Mouse (Mus musculus) myocyte (in vitro differentiated cells): Measurements from ENCODE around the gene Slc35b1. TPM values are rescaled to one million over a fixed set of nuclear protein-coding genes. Genes with fewer than 3 reads are reported as not detected.

Experiments
- H3K27me3 ChIP-seq: one replicate; pipeline ENCODE4 v1.6.1; 2011; ENCODE audit not compliant: control insufficient read depth, insufficient read depth, insufficient read length
- H3K36me3 ChIP-seq: one replicate; pipeline ENCODE4 v1.6.1; 2011; ENCODE audit not compliant: control insufficient read depth, insufficient read depth
- H3K4me2 ChIP-seq: one replicate; pipeline ENCODE4 v1.6.1; 2011; ENCODE audit warnings: low read depth, control low read depth
- H3K4me3 ChIP-seq: one replicate; pipeline ENCODE4 v1.5.1; 2011; ENCODE audit warnings: mild to moderate bottlenecking, control low read depth, moderate library complexity
- H3K79me2 ChIP-seq: one replicate; pipeline ENCODE4 v1.6.1; 2011; ENCODE audit not compliant: control insufficient read depth, insufficient read depth
- H3ac ChIP-seq: one replicate; pipeline ENCODE4 v1.6.1; 2011; ENCODE audit not compliant: control insufficient read depth, insufficient read length
- CEBPB ChIP-seq: IDR thresholded peaks from 2 replicates; pipeline ENCODE4 v1.6.1; 2011; ENCODE audit warnings: mild to moderate bottlenecking, moderate library complexity; ENCODE audit not compliant: poor library complexity, insufficient read depth, severe bottlenecking
- E2F4 ChIP-seq: IDR thresholded peaks from one replicate; pipeline ENCODE4 v1.6.1; 2011; ENCODE audit warnings: mild to moderate bottlenecking, control low read depth, moderate library complexity; ENCODE audit not compliant: insufficient read depth
- MAX ChIP-seq: IDR thresholded peaks from one replicate; pipeline ENCODE4 v1.6.1; 2011; ENCODE audit warnings: low read depth, mild to moderate bottlenecking, control low read depth
- MYOD1 ChIP-seq, 3 experiments: IDR thresholded peaks; one replicate each; pipeline ENCODE4 v1.6.1; 2011; ENCODE audit warnings: control low read depth in 2 of 3, low read depth in 2 of 3, mild to moderate bottlenecking in 2 of 3, moderate library complexity in 1 of 3; ENCODE audit not compliant: insufficient read length in 2 of 3, control insufficient read depth in 1 of 3
- MYOG ChIP-seq, 3 experiments: IDR thresholded peaks; one replicate each; pipeline ENCODE4 v1.6.1; 2011; ENCODE audit warnings: control low read depth in 2 of 3, low read depth in 2 of 3, mild to moderate bottlenecking in 2 of 3; ENCODE audit not compliant: insufficient read length in 2 of 3, control insufficient read depth in 1 of 3, insufficient read depth in 1 of 3
- POLR2A ChIP-seq: IDR thresholded peaks from one replicate; pipeline ENCODE4 v1.6.1; 2011; ENCODE audit warnings: low read depth, mild to moderate bottlenecking, control low read depth, moderate library complexity; ENCODE audit not compliant: insufficient read length
- POLR2AphosphoS2 ChIP-seq: IDR thresholded peaks from one replicate; pipeline ENCODE4 v1.6.1; 2011; ENCODE audit warnings: low read depth, control low read depth; ENCODE audit not compliant: insufficient read length
- REST ChIP-seq: IDR thresholded peaks from one replicate; pipeline ENCODE4 v1.6.1; 2011; ENCODE audit warnings: mild to moderate bottlenecking, control low read depth, moderate library complexity; ENCODE audit not compliant: insufficient read depth, insufficient read length
- SRF ChIP-seq: IDR thresholded peaks from one replicate; pipeline ENCODE4 v1.6.1; 2011; ENCODE audit warnings: low read depth; ENCODE audit not compliant: control insufficient read depth, insufficient read length
- TCF12 ChIP-seq: IDR thresholded peaks from one replicate; pipeline ENCODE4 v1.6.1; 2011; ENCODE audit warnings: mild to moderate bottlenecking, control low read depth; ENCODE audit not compliant: poor library complexity, insufficient read depth, severe bottlenecking
- TCF3 ChIP-seq: IDR thresholded peaks from one replicate; pipeline ENCODE4 v1.6.1; 2011; ENCODE audit warnings: low read depth, control low read depth; ENCODE audit not compliant: insufficient read length
- USF1 ChIP-seq: IDR thresholded peaks from one replicate; pipeline ENCODE4 v1.6.1; 2011; ENCODE audit warnings: low read depth, mild to moderate bottlenecking, control low read depth, moderate library complexity
- polyA plus RNA-seq: library from polyadenylated mRNA; unstranded; fragments of >200 nt; fragmentation: generic; extraction: Trizol; gene quantifications from one replicate; pipeline ENCODE4 v1.2.1, GENCODE M21; 2012; ENCODE audit warnings: missing spikeins

Gene Slc35b1
- polyA plus RNA-seq, 1 experiment, result 66.7 TPM

GRCm38 (mm10) chr11:95379552-95379951 lies 4.9 kb upstream of the Slc35b1 start:
- Histone ChIP-seq H3K4me2 (peak overlapping the region; percentile 56), H3ac (no peak overlapping the region), H3K27me3 (no peaks in the 10 kb centered on the region), H3K4me3 (no peak overlapping the region), H3K36me3 (peaks cover 14% of the 10 kb centered on the region), H3K79me2 (no peaks in the 10 kb centered on the region)
- TF ChIP-seq E2F4 (no peak), MYOG (IDR thresholded peaks at IDR 0.05; ENCODE audit: control insufficient read depth in 1 of 3, insufficient read depth in 1 of 3, insufficient read length in 2 of 3, low read depth in 2 of 3) (no peak), TCF3 (no peak), POLR2AphosphoS2 (no peak), CEBPB (no peak)

- Histone ChIP-seq H3K4me2 (no peak overlapping the region), H3K4me3 (no peak overlapping the region), H3K27me3 (no peaks in the 10 kb centered on the region), H3ac (no peak overlapping the region), H3K79me2 (peaks cover 10% of the 10 kb centered on the region), H3K36me3 (peaks cover 14% of the 10 kb centered on the region)
- TF ChIP-seq MAX (no peak), TCF12 (no peak), MYOG (IDR thresholded peaks at IDR 0.05; ENCODE audit: control insufficient read depth in 1 of 3, insufficient read depth in 1 of 3, insufficient read length in 2 of 3, low read depth in 2 of 3) (no peak), SRF (no peak), MYOD1 (IDR thresholded peaks at IDR 0.05; ENCODE audit: control insufficient read depth in 1 of 3, insufficient read length in 2 of 3, low read depth in 2 of 3) (no peak), USF1 (no peak), TCF3 (no peak), CEBPB (no peak), E2F4 (no peak), POLR2AphosphoS2 (no peak), REST (no peak), POLR2A (no peak)
Observed at GRCm38 (mm10) chr11:95380711-95381110, 3.8 kb upstream of the Slc35b1 start.

- no peak overlapping the region for H3K4me2 ChIP-seq
- no peak overlapping the region for H3K4me3 ChIP-seq
- H3K79me2 ChIP-seq, result peaks cover 14% of the 10 kb centered on the region
- peaks cover 14% of the 10 kb centered on the region for H3K36me3 ChIP-seq
- no peak for TF ChIP-seq E2F4
- H3ac ChIP-seq, result no peak overlapping the region
- H3K27me3 ChIP-seq, result no peaks in the 10 kb centered on the region
Observed at GRCm38 (mm10) chr11:95381146-95381545, 3.3 kb upstream of the Slc35b1 start.

- Histone ChIP-seq H3K36me3 (peaks cover 16% of the 10 kb centered on the region), H3K4me3 (no peak overlapping the region), H3K79me2 (peaks cover 26% of the 10 kb centered on the region), H3K4me2 (no peak overlapping the region), H3ac (no peak overlapping the region), H3K27me3 (no peaks in the 10 kb centered on the region)
- TF ChIP-seq SRF, result no peak
- no peak for TF ChIP-seq CEBPB
- TF ChIP-seq USF1, result no peak
Observed at GRCm38 (mm10) chr11:95383331-95383986, 1.0 kb upstream of the Slc35b1 start.

GRCm38 (mm10) chr11:95384004-95384318 lies 531 bp upstream of the Slc35b1 start:
- H3K4me2 ChIP-seq, result peak overlapping the region; percentile 41
- no peaks in the 10 kb centered on the region for H3K27me3 ChIP-seq
- peak overlapping the region; percentile 94 for H3K4me3 ChIP-seq
- H3ac ChIP-seq, result no peak overlapping the region
- TF ChIP-seq TCF3, result no peak
- TF ChIP-seq MYOG (IDR thresholded peaks at IDR 0.05; ENCODE audit: control insufficient read depth in 1 of 3, insufficient read depth in 1 of 3, insufficient read length in 2 of 3, low read depth in 2 of 3), result no peak
- peak; percentile 52 for TF ChIP-seq USF1
- H3K79me2 ChIP-seq, result peaks cover 26% of the 10 kb centered on the region
- peaks cover 17% of the 10 kb centered on the region for H3K36me3 ChIP-seq

GRCm38 (mm10) chr11:95384973-95385320 lies 455 bp downstream of the Slc35b1 start:
- TF ChIP-seq SRF (no peak), POLR2AphosphoS2 (no peak), REST (no peak), MYOG (IDR thresholded peaks at IDR 0.05; ENCODE audit: control insufficient read depth in 1 of 3, insufficient read depth in 1 of 3, insufficient read length in 2 of 3, low read depth in 2 of 3) (no peak), TCF12 (no peak), MAX (no peak)
- Histone ChIP-seq H3K79me2 (peaks cover 26% of the 10 kb centered on the region), H3ac (peak overlapping the region; percentile 23), H3K27me3 (no peaks in the 10 kb centered on the region), H3K4me3 (peak overlapping the region; percentile 94), H3K4me2 (peak overlapping the region; percentile 73), H3K36me3 (peaks cover 26% of the 10 kb centered on the region)
